Mouse (Mus musculus) small intestine, adult 2 months (tissue): Measurements from ENCODE around the gene Lamb2. TPM values are rescaled to one million over a fixed set of nuclear protein-coding genes. Genes with fewer than 3 reads are reported as not detected.
A peak's percentile ranks its signal among the peaks of the same experiment; 100 is the strongest.

Experiments
- H3K27ac ChIP-seq: fragments of 200-500 bp; 2 replicates; pipeline ENCODE4 v1.5.1; 2012; ENCODE audit warnings: low read depth, low read length, control low read depth, inconsistent platforms; ENCODE audit not compliant: insufficient read depth
- H3K27me3 ChIP-seq: fragments of 200-500 bp; 2 replicates; pipeline ENCODE4 v1.6.1; 2012; ENCODE audit warnings: mild to moderate bottlenecking, moderate library complexity, low read length, inconsistent platforms; ENCODE audit not compliant: control insufficient read depth, insufficient read depth
- H3K36me3 ChIP-seq: fragments of 200-500 bp; 2 replicates; pipeline ENCODE4 v1.6.1; 2012; ENCODE audit warnings: mild to moderate bottlenecking, low read length, control low read depth, inconsistent platforms; ENCODE audit not compliant: control insufficient read depth, insufficient read depth
- H3K4me1 ChIP-seq: fragments of 200-500 bp; 2 replicates; pipeline ENCODE4 v1.6.1; 2012; ENCODE audit warnings: low read length, inconsistent platforms, mixed read lengths; ENCODE audit not compliant: control insufficient read depth, insufficient read depth, insufficient read length
- H3K4me3 ChIP-seq: fragments of 200-500 bp; 2 replicates; pipeline ENCODE4 v1.5.1; 2012; ENCODE audit warnings: low read depth, mild to moderate bottlenecking, control low read depth, inconsistent platforms, low read length, moderate library complexity
- CTCF ChIP-seq: fragments of 200-500 bp; IDR thresholded peaks from 2 replicates; pipeline ENCODE4 v1.5.1; 2012; ENCODE audit warnings: low read depth, mild to moderate bottlenecking, control low read depth, inconsistent platforms, low read length, moderate library complexity, mixed read lengths; ENCODE audit not compliant: insufficient replicate concordance, insufficient read length; ENCODE audit errors: extremely low read depth
- POLR2A ChIP-seq: fragments of 200-500 bp; IDR thresholded peaks from 2 replicates; pipeline ENCODE4 v1.6.1; 2012; ENCODE audit warnings: low read depth, mild to moderate bottlenecking, control low read depth, inconsistent platforms, low read length, moderate library complexity
- WGBS: fragments of 180-500 bp; shearing (Covaris S2); methylation state at CpG from one replicate; pipeline ENCODE4 v1.1.7; 2018; 5-methylcytosine and 5-hydroxymethylcytosine counted together
- polyA plus RNA-seq: library from polyadenylated mRNA; depleted of rRNA; stranded (reverse); fragments of >200 nt; gene quantifications from 2 replicates; pipeline ENCODE4 v1.2.3, GENCODE M21; 2012

The Lamb2 gene
- polyA plus RNA-seq, 1 experiment = 22.3 TPM

DNA sequence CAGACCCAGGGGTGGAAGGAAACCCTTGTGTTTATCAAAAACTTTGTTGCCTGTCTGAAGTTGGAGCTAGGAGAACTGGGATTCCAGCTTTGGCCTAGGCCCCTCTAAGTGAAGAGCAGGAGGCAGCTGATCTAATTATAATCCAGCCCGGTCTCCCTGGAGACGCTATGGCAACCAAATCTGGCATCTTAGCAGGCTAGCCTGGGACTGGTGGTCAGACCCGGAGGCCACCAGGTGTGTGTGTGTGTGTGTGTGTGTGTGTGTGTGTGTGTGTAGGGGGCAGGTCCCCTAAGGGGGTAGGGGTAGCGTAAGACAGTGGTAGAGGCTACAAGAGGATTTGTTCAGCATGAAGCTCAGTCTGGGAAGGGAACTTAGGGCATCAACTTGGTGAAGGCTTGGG is 29.7 kb upstream of the Lamb2 start:
- Histone ChIP-seq H3K4me1 (peaks cover 18% of the 10 kb centered on the region), H3K27ac (no peak overlapping the region), H3K4me3 (no peak overlapping the region), H3K27me3 (no peaks in the 10 kb centered on the region), H3K36me3 (no peaks in the 10 kb centered on the region)
- WGBS = 76% methylated on average over 4 of the region's 4 CpGs
- no peak for TF ChIP-seq POLR2A
- no peak for TF ChIP-seq CTCF

DNA sequence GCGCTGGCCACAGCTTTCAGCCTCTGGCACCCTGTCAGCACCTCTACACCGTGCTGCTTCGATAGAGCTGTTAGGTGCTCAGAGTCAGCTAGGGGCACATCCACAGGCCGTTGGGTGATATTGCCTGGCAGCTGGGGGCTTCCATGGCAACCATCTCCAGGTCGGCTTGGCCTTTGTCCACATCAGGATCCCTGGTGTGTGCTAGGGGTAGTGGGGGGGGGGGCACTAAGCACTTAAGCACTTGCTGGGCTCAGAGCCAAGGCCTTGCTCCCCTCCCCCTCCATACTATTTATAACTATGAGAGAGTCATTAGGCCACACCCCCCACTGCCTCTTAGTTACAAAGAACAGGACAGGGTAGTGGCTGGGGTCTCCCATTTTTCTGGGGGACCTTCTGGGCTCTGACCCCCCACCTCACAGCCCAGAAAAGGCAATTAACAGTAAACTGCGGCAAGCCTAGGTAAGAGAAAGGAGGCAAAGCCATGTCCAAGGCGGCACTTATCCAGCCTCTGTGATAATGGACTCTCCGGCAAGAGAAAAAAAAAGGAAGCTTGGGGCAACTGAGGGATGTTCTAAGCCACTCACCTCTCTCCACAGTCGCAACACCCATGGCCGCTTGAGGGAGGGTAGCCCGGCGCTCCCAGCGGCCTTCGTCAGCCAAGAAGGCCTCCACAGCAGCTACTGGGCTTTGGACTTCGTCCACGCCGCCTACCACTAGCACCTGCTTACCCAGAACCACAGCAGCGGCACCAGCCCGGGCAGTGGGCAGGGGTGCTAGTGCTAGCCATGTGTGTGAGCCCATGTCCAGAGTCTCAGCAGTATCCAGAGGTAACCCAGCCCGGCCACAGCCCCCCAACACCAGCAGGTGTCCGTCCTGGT is 29.0 kb upstream of the Lamb2 start:
- H3K36me3 ChIP-seq = no peaks in the 10 kb centered on the region
- TF ChIP-seq POLR2A (no peak), CTCF (no peak)
- H3K27me3 ChIP-seq = no peaks in the 10 kb centered on the region
- no peak overlapping the region for H3K27ac ChIP-seq
- 36% methylated on average over 21 of the region's 21 CpGs for WGBS
- H3K4me3 ChIP-seq = no peak overlapping the region
- H3K4me1 ChIP-seq = peaks cover 18% of the 10 kb centered on the region

DNA sequence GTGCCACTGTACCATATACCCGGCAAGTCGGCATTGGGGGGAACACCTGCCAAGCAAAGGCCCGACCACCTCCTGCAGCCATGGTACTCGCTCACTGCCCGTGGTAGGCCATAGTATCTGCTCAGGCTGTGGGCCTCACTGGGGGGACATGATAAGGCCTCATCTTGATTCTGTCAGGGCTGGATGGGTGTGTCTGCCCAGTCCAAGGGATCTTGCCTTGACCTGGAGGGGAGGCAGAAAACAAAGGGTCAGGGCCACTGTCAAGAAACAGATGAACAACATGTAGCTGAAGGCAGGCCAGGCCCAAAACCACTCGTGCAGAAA is 28.4 kb upstream of the Lamb2 start:
- TF ChIP-seq POLR2A = no peak
- no peak for TF ChIP-seq CTCF
- Histone ChIP-seq H3K36me3 (no peaks in the 10 kb centered on the region), H3K4me1 (peaks cover 16% of the 10 kb centered on the region), H3K27me3 (no peaks in the 10 kb centered on the region), H3K27ac (no peak overlapping the region), H3K4me3 (no peak overlapping the region)
- WGBS = 62% methylated on average over 6 of the region's 6 CpGs

DNA sequence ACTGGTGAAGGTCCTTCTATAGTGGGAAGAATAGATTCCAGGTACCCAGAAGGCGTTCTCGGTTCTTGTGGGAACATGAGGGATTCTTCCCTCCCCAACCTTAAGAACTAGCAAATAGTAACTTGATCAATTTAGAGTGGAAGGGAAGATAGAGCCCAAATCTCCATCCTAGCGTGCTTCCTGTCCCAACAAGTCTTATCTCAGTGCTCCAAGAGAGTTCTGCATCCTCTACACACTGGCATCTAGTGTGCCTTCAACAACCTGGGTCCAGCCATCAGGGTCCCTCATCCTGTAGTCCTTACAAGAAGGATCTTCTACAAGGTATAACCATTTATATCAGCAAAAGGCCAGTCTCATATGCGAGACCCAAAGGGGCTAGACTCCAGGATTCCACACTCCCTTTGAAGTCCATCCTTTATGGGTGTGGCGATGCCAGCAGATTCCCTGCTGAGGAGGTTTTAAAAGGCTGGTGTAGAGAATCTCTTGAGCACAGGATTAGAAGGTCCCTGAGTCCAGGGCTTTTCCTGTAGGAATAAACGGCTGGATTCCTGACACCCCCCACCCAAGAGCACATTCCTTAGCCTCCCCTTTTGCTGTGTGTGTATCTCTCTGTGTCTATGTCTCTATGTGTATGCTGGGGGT is 27.9 kb upstream of the Lamb2 start:
- peaks cover 16% of the 10 kb centered on the region for H3K4me1 ChIP-seq
- H3K27me3 ChIP-seq = no peaks in the 10 kb centered on the region
- 79% methylated on average over 6 of the region's 6 CpGs for WGBS
- H3K27ac ChIP-seq = no peak overlapping the region
- no peaks in the 10 kb centered on the region for H3K36me3 ChIP-seq
- peak overlapping the region; percentile 55 for H3K4me3 ChIP-seq
- TF ChIP-seq POLR2A = no peak
- TF ChIP-seq CTCF = no peak

DNA sequence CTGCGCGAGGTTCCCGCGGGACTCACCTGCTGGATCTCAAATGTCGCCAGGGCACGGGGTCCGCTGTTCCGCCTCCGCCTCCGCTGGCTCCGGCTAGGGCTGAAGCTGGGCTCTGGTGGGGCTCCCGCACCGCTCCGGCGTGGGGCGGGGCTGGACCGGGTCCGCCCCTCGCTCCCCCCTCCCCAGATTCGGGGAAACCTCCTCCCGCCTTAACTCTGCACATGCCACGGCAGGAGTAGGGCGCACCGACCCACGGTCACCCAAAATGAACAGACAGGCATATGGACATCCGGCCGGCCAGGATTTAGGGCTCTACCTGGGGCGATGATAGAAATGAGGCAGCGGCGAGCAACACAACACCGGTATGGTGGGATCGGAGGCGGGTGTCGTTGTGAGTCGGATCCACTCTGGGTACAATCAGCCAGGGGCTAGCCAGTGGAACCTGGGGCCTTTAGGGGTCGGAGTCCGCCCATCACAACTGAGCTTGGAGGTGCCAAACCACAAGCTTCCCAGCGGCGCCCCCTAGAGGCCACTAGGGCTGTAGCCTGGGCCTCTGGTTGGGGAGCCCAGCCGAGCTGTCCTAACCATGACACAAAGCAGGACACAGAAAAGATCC is 27.1 kb upstream of the Lamb2 start:
- peak overlapping the region; percentile 55 for H3K4me3 ChIP-seq
- no peak overlapping the region for H3K27ac ChIP-seq
- H3K36me3 ChIP-seq = no peaks in the 10 kb centered on the region
- TF ChIP-seq POLR2A (no peak), CTCF (peak; percentile 84)
- H3K27me3 ChIP-seq = no peaks in the 10 kb centered on the region
- 1% methylated on average over 40 of the region's 40 CpGs for WGBS
- peaks cover 16% of the 10 kb centered on the region for H3K4me1 ChIP-seq

DNA sequence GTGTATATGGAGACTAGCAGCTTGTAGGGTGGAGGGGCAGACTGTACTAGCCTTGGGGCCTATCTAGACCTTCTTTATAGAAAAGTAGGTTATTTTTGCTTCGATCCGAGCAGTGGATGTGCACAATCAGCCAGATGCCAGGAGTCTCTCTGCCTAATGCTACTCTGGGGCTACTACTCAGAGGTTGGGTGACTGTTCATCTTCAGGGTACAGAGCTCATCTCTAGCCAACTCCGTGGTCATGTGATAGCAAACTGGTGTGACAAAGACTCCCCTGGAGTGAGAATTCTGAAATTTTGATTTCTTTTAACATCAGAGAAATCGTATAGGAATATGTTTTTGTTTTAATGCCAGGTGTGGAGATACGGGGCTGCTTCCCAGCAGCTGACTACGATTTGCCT is 26.6 kb upstream of the Lamb2 start:
- no peak overlapping the region for H3K27ac ChIP-seq
- H3K4me1 ChIP-seq = peaks cover 16% of the 10 kb centered on the region
- no peak for TF ChIP-seq POLR2A
- TF ChIP-seq CTCF = no peak
- H3K27me3 ChIP-seq = no peaks in the 10 kb centered on the region
- H3K36me3 ChIP-seq = no peaks in the 10 kb centered on the region
- no peak overlapping the region for H3K4me3 ChIP-seq
- 49% methylated on average over 6 of the region's 6 CpGs for WGBS

DNA sequence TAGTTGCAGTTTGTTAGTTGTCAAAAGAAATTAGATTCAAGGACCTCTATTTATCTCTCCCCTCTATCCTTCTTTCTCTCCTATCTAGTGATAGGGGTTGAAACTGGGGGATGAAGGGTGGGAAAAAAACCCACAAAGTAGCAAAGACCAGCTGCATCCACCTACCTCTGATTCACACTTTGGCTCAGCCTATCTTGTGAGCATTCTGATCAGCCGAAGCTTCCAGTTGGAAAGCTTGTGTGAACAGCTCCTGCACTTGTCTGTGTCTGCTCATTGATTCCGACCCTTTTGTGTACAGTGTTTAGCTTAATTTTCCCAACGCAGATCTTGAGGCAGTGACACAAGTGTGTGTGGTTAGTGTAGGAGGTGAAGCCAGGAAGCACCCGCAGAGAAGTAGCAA is 26.1 kb upstream of the Lamb2 start:
- TF ChIP-seq POLR2A = no peak
- no peak for TF ChIP-seq CTCF
- Histone ChIP-seq H3K4me1 (peaks cover 16% of the 10 kb centered on the region), H3K27ac (no peak overlapping the region), H3K27me3 (no peaks in the 10 kb centered on the region), H3K4me3 (no peak overlapping the region), H3K36me3 (no peaks in the 10 kb centered on the region)
- 70% methylated on average over 4 of the region's 4 CpGs for WGBS
